Mouse (Mus musculus): ENCODE measurements around the gene Hdac11. TPM values are rescaled to one million over a fixed set of nuclear protein-coding genes. Genes with fewer than 3 reads are reported as not detected.
A peak's percentile ranks its signal among the peaks of the same experiment; 100 is the strongest.

Gene Hdac11
- polyA plus RNA-seq, 1 experiment from 2014 or later = 24.5 TPM

GRCm38 (mm10) chr6:91159047-91159446 is 2.6 kb downstream of the Hdac11 start:
- no peak for DNase-seq (ENCODE audit: low spot score)
- H3K27ac ChIP-seq (ENCODE audit: low read depth, low read length) = no peak overlapping the region
- H3K36me3 ChIP-seq (ENCODE audit: control insufficient read depth, insufficient read depth, low read length) = 0 out of 2 replicates have a peak, but pooled peaks cover 2% of the 10 kb centered on the region
- H3K27me3 ChIP-seq (replicated peaks; ENCODE audit: control insufficient read depth, insufficient read depth, low read length) = no peaks in the 10 kb centered on the region
- H3K4me3 ChIP-seq (ENCODE audit: low read depth, low read length) = no peak overlapping the region
- no peaks in the 10 kb centered on the region for H3K9me3 ChIP-seq (replicated peaks; ENCODE audit: control insufficient read depth, low read length)
- H3K4me2 ChIP-seq (ENCODE audit: low read length) = peak overlapping the region; percentile 7; the same call in 1 of the 2 replicates
- H3K9ac ChIP-seq (ENCODE audit: low read length) = no peak overlapping the region
- peaks cover 48% of the 10 kb centered on the region for H3K4me1 ChIP-seq (ENCODE audit: control insufficient read depth, insufficient read depth, low read length)
- WGBS = 85% methylated on average over 9 of the region's 9 CpGs
- no peak for ATAC-seq

GRCm38 (mm10) chr6:91160399-91160798 is 3.9 kb downstream of the Hdac11 start:
- Histone ChIP-seq H3K36me3 (ENCODE audit: control insufficient read depth, insufficient read depth, low read length) (0 out of 2 replicates have a peak, but pooled peaks cover 2% of the 10 kb centered on the region), H3K27ac (ENCODE audit: low read depth, low read length) (peak overlapping the region; percentile 59; the same call in 1 of the 2 replicates), H3K4me2 (ENCODE audit: low read length) (no peak overlapping the region), H3K9ac (ENCODE audit: low read length) (no peak overlapping the region), H3K9me3 (replicated peaks; ENCODE audit: control insufficient read depth, low read length) (no peaks in the 10 kb centered on the region), H3K4me3 (ENCODE audit: low read depth, low read length) (no peak overlapping the region), H3K4me1 (ENCODE audit: control insufficient read depth, insufficient read depth, low read length) (peaks cover 40% of the 10 kb centered on the region), H3K27me3 (replicated peaks; ENCODE audit: control insufficient read depth, insufficient read depth, low read length) (no peaks in the 10 kb centered on the region)
- peak; percentile 84 for DNase-seq (ENCODE audit: low spot score)
- ATAC-seq = peak; percentile 21; the same call in 1 of the 2 replicates
- WGBS = 24% methylated on average over 3 of the region's 3 CpGs

GRCm38 (mm10) chr6:91160976-91161375 is 4.5 kb downstream of the Hdac11 start:
- H3K36me3 ChIP-seq (ENCODE audit: control insufficient read depth, insufficient read depth, low read length) = peaks cover 2% of the 10 kb centered on the region; the same call in 1 of the 2 replicates
- no peak for ATAC-seq
- H3K9me3 ChIP-seq (replicated peaks; ENCODE audit: control insufficient read depth, low read length) = no peaks in the 10 kb centered on the region
- no peak overlapping the region for H3K4me3 ChIP-seq (ENCODE audit: low read depth, low read length)
- peak overlapping the region; percentile 30; the same call in 1 of the 2 replicates for H3K27ac ChIP-seq (ENCODE audit: low read depth, low read length)
- H3K4me2 ChIP-seq (ENCODE audit: low read length) = no peak overlapping the region
- peaks cover 35% of the 10 kb centered on the region for H3K4me1 ChIP-seq (ENCODE audit: control insufficient read depth, insufficient read depth, low read length)
- no peak for DNase-seq (ENCODE audit: low spot score)
- no peaks in the 10 kb centered on the region for H3K27me3 ChIP-seq (replicated peaks; ENCODE audit: control insufficient read depth, insufficient read depth, low read length)
- 73% methylated on average over 2 of the region's 2 CpGs for WGBS
- no peak overlapping the region for H3K9ac ChIP-seq (ENCODE audit: low read length)

- no peak for DNase-seq (ENCODE audit: low spot score)
- Histone ChIP-seq H3K9me3 (replicated peaks; ENCODE audit: control insufficient read depth, low read length) (no peaks in the 10 kb centered on the region), H3K4me1 (ENCODE audit: control insufficient read depth, insufficient read depth, low read length) (peaks cover 31% of the 10 kb centered on the region), H3K27ac (ENCODE audit: low read depth, low read length) (no peak overlapping the region), H3K4me2 (ENCODE audit: low read length) (no peak overlapping the region), H3K36me3 (ENCODE audit: control insufficient read depth, insufficient read depth, low read length) (peaks cover 2% of the 10 kb centered on the region; the same call in 1 of the 2 replicates), H3K9ac (ENCODE audit: low read length) (no peak overlapping the region), H3K27me3 (replicated peaks; ENCODE audit: control insufficient read depth, insufficient read depth, low read length) (no peaks in the 10 kb centered on the region), H3K4me3 (ENCODE audit: low read depth, low read length) (no peak overlapping the region)
- ATAC-seq = no peak
- 84% methylated on average over 6 of the region's 6 CpGs for WGBS
These were observed 5.2 kb downstream of the Hdac11 start for GRCm38 (mm10) chr6:91161506-91162235.

GRCm38 (mm10) chr6:91162314-91162713 is 5.8 kb downstream of the Hdac11 start:
- Histone ChIP-seq H3K4me3 (ENCODE audit: low read depth, low read length) (no peak overlapping the region), H3K4me2 (ENCODE audit: low read length) (no peak overlapping the region), H3K9me3 (replicated peaks; ENCODE audit: control insufficient read depth, low read length) (no peaks in the 10 kb centered on the region), H3K4me1 (ENCODE audit: control insufficient read depth, insufficient read depth, low read length) (peaks cover 26% of the 10 kb centered on the region), H3K9ac (ENCODE audit: low read length) (no peak overlapping the region), H3K27ac (ENCODE audit: low read depth, low read length) (no peak overlapping the region), H3K27me3 (replicated peaks; ENCODE audit: control insufficient read depth, insufficient read depth, low read length) (no peaks in the 10 kb centered on the region), H3K36me3 (ENCODE audit: control insufficient read depth, insufficient read depth, low read length) (peaks cover 2% of the 10 kb centered on the region; the same call in 1 of the 2 replicates)
- ATAC-seq = no peak
- DNase-seq (ENCODE audit: low spot score) = no peak
- 92% methylated on average over 5 of the region's 5 CpGs for WGBS

- WGBS = 80% methylated on average over 5 of the region's 5 CpGs
- Histone ChIP-seq H3K9ac (ENCODE audit: low read length) (no peak overlapping the region), H3K4me3 (ENCODE audit: low read depth, low read length) (no peak overlapping the region), H3K4me2 (ENCODE audit: low read length) (no peak overlapping the region), H3K27ac (ENCODE audit: low read depth, low read length) (no peak overlapping the region), H3K36me3 (ENCODE audit: control insufficient read depth, insufficient read depth, low read length) (peaks cover 2% of the 10 kb centered on the region; the same call in 1 of the 2 replicates), H3K4me1 (ENCODE audit: control insufficient read depth, insufficient read depth, low read length) (peaks cover 16% of the 10 kb centered on the region; the same call in 1 of the 2 replicates), H3K27me3 (replicated peaks; ENCODE audit: control insufficient read depth, insufficient read depth, low read length) (no peaks in the 10 kb centered on the region), H3K9me3 (replicated peaks; ENCODE audit: control insufficient read depth, low read length) (no peaks in the 10 kb centered on the region)
- ATAC-seq = no peak
- no peak for DNase-seq (ENCODE audit: low spot score)
These were observed 6.9 kb downstream of the Hdac11 start for GRCm38 (mm10) chr6:91163195-91163911.

GRCm38 (mm10) chr6:91164584-91164983 is 8.1 kb downstream of the Hdac11 start:
- Histone ChIP-seq H3K9ac (ENCODE audit: low read length) (no peak overlapping the region), H3K36me3 (ENCODE audit: control insufficient read depth, insufficient read depth, low read length) (peaks cover 5% of the 10 kb centered on the region; the same call in 1 of the 2 replicates), H3K4me2 (ENCODE audit: low read length) (no peak overlapping the region), H3K9me3 (replicated peaks; ENCODE audit: control insufficient read depth, low read length) (no peaks in the 10 kb centered on the region), H3K27me3 (replicated peaks; ENCODE audit: control insufficient read depth, insufficient read depth, low read length) (no peaks in the 10 kb centered on the region), H3K27ac (ENCODE audit: low read depth, low read length) (no peak overlapping the region), H3K4me3 (ENCODE audit: low read depth, low read length) (no peak overlapping the region), H3K4me1 (ENCODE audit: control insufficient read depth, insufficient read depth, low read length) (peaks cover 12% of the 10 kb centered on the region; the same call in 1 of the 2 replicates)
- ATAC-seq (no peak), DNase-seq (ENCODE audit: low spot score) (peak; percentile 41)
- WGBS = 74% methylated on average over 2 of the region's 2 CpGs

GRCm38 (mm10) chr6:91165210-91165609 is 8.7 kb downstream of the Hdac11 start:
- Histone ChIP-seq H3K9ac (ENCODE audit: low read length) (no peak overlapping the region), H3K4me3 (ENCODE audit: low read depth, low read length) (no peak overlapping the region), H3K27me3 (replicated peaks; ENCODE audit: control insufficient read depth, insufficient read depth, low read length) (no peaks in the 10 kb centered on the region), H3K4me1 (ENCODE audit: control insufficient read depth, insufficient read depth, low read length) (peaks cover 7% of the 10 kb centered on the region; the same call in 1 of the 2 replicates), H3K27ac (ENCODE audit: low read depth, low read length) (no peak overlapping the region), H3K36me3 (ENCODE audit: control insufficient read depth, insufficient read depth, low read length) (peaks cover 5% of the 10 kb centered on the region; the same call in 1 of the 2 replicates), H3K4me2 (ENCODE audit: low read length) (no peak overlapping the region), H3K9me3 (replicated peaks; ENCODE audit: control insufficient read depth, low read length) (no peaks in the 10 kb centered on the region)
- DNase-seq (ENCODE audit: low spot score) (peak; percentile 81), ATAC-seq (peak; percentile 52)
- WGBS = 31% methylated on average over 3 of the region's 3 CpGs
